Mouse (Mus musculus) cerebellum, adult 9-10 months (tissue): Measurements from ENCODE around the gene Itpr3.

Source experiments
- DNase-seq: peaks from one replicate; pipeline ENCODE4 v3.0.0; 2022

Gene Itpr3

GRCm38 (mm10) chr17:27152976-27153723 is 96.0 kb downstream of the Itpr3 start:
- no peak for DNase-seq

DNA sequence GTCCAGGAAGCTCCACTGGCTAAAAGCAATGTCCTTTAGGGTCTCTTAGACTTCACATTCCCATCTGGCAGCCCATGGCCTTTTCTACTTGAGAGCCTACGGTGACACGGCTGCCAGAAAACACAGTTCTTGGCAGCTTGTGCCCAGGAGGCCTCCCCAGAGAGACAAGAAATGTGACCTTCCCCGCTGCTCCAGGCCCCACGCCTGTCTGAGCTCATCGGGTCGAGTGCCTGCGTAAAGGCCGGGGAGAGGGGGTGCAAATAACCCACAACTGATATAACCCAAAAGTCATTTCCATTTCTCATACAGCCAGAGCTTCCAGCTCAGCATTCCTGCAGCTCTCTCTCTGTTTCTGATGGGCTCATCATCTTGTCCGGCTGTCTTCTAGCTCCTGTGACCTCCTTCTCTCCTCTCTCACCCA is 96.7 kb downstream of the Itpr3 start:
- peak; percentile 55 for DNase-seq

GRCm38 (mm10) chr17:27154256-27154655 is 97.2 kb downstream of the Itpr3 start:
- peak; percentile 83 for DNase-seq

- DNase-seq: no peak
Measured at GRCm38 (mm10) chr17:27154881-27155280, 97.8 kb downstream of the Itpr3 start.

GRCm38 (mm10) chr17:27155752-27156151 is 98.6 kb downstream of the Itpr3 start:
- DNase-seq: no peak

- DNase-seq: no peak
Measured at GRCm38 (mm10) chr17:27158439-27158838, 101.3 kb downstream of the Itpr3 start.

GRCm38 (mm10) chr17:27159169-27159568 is 102.1 kb downstream of the Itpr3 start:
- DNase-seq: no peak

GRCm38 (mm10) chr17:27160905-27161304 is 103.8 kb downstream of the Itpr3 start:
- DNase-seq: no peak

- peak; percentile 54 for DNase-seq
Measured at GRCm38 (mm10) chr17:27165054-27165773, 108.1 kb downstream of the Itpr3 start.

DNA sequence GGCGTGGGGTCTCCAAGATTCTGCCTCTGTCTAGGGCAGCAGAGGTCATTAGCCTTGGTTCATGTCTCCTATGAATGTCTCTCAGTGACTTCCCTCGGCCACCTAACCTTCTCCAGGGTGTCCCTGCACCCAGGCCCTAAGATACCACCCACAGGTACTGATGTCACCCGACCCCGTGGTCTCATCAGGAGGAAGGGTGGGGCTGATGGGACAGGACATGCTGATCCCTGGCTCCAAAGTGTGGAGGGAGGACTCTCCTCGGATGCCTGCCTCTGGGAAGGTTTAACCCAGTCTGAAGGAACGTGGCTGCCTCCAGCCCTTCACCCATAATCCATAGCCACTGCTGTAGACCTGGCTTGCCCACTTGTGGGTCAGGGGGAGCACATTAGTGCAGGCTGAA is 109.8 kb downstream of the Itpr3 start:
- no peak for DNase-seq

- DNase-seq: no peak
Measured at GRCm38 (mm10) chr17:27167545-27167944, 110.4 kb downstream of the Itpr3 start, which contains the start of gene Ip6k3. Gene Ip6k3 (minus strand): TSS chr17:27167795.

DNA sequence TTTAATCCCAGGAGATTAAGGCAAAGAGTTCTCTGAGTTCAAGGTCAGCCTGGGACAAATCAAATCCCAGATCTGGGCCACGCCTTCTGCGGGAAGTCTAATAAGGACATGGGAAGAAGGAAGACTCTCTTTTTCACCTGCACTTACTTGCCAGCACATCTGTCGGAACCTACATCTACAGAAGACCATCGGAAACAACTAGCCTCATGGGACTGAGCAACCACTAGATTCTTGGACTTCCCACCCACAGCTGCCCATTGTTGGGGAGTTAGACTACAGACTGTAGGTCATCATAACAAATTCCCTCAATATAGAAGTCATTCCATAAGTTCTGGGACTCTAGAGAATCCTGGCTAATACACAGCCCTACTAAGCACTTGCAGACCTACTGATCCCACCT is 111.5 kb downstream of the Itpr3 start:
- DNase-seq: no peak

GRCm38 (mm10) chr17:27169952-27170695 is 113.0 kb downstream of the Itpr3 start:
- peak; percentile 57 for DNase-seq

GRCm38 (mm10) chr17:27171121-27171520 is 114.0 kb downstream of the Itpr3 start:
- no peak for DNase-seq
